Mouse (Mus musculus) kidney, postnatal 0 days (tissue): ENCODE data around the gene Ajm1. TPM values are rescaled to one million over a fixed set of nuclear protein-coding genes. Genes with fewer than 3 reads are reported as not detected.

ENCODE experiments used
- ATAC-seq: fragments of 200-750 bp; cut with Nextera tagmentation; replicated peaks from 2 replicates; pipeline ENCODE4 v1.8.0; 2017; ENCODE audit warnings: low read depth, moderate number of reproducible peaks, moderate TSS enrichment, moderate library complexity; ENCODE audit not compliant: low FRiP score
- DNase-seq: peaks from one replicate; pipeline ENCODE4 v3.0.0-alpha.2; 2016; ENCODE audit warnings: low spot score
- H3K27ac ChIP-seq: fragments of 300-500 bp; sonication (generic); 2 replicates; pipeline ENCODE4 v1.5.1; 2014; ENCODE audit warnings: mild to moderate bottlenecking
- H3K27me3 ChIP-seq: fragments of 300-500 bp; sonication (generic); 2 replicates; pipeline ENCODE4 v1.6.1; 2014; ENCODE audit warnings: low read length, mixed read lengths; ENCODE audit not compliant: insufficient read depth
- H3K36me3 ChIP-seq: fragments of 300-500 bp; sonication (generic); 2 replicates; pipeline ENCODE4 v1.6.1; 2014; ENCODE audit warnings: low read length, mixed read lengths; ENCODE audit not compliant: insufficient read depth
- H3K4me1 ChIP-seq: fragments of 300-500 bp; sonication (generic); replicated peaks from 2 replicates; pipeline ENCODE4 v1.6.1; 2014; ENCODE audit warnings: antibody characterized with exemption, low read length, mixed read lengths; ENCODE audit not compliant: insufficient read depth
- H3K4me2 ChIP-seq: fragments of 300-500 bp; sonication (generic); 2 replicates; pipeline ENCODE4 v1.6.1; 2014; ENCODE audit warnings: mild to moderate bottlenecking, low read length, moderate library complexity, mixed read lengths
- H3K4me3 ChIP-seq: fragments of 300-500 bp; sonication (generic); replicated peaks from 2 replicates; pipeline ENCODE4 v1.5.1; 2014; ENCODE audit warnings: low read depth, low read length
- H3K9ac ChIP-seq: fragments of 300-500 bp; sonication (generic); 2 replicates; pipeline ENCODE4 v1.6.1; 2014; ENCODE audit warnings: low read depth, low read length
- H3K9me3 ChIP-seq: fragments of 300-500 bp; sonication (generic); replicated peaks from 2 replicates; pipeline ENCODE4 v1.6.1; 2016; ENCODE audit warnings: low read length, inconsistent platforms, mixed read lengths
- CTCF ChIP-seq: IDR thresholded peaks from 2 replicates; pipeline ENCODE4 v1.5.1; 2016; ENCODE audit warnings: antibody characterized with exemption, low read depth, mild to moderate bottlenecking, moderate library complexity
- WGBS: fragments of 180-500 bp; shearing (Covaris S2); extraction: QIAGEN DNeasy Blood & Tissue Kit; methylation state at CpG from one replicate; pipeline ENCODE4 v1.1.7; 2014; 5-methylcytosine and 5-hydroxymethylcytosine counted together
- polyA plus RNA-seq: library from polyadenylated mRNA; unstranded; fragments of >200 nt; fragmentation: Nextera tagmentation; extraction: Ambion mirVana; gene quantifications from 2 replicates; pipeline ENCODE4 v1.2.1, GENCODE M21; 2015

The Ajm1 gene
- polyA plus RNA-seq, 1 experiment from 2014 or later, result 0.16 TPM

DNA sequence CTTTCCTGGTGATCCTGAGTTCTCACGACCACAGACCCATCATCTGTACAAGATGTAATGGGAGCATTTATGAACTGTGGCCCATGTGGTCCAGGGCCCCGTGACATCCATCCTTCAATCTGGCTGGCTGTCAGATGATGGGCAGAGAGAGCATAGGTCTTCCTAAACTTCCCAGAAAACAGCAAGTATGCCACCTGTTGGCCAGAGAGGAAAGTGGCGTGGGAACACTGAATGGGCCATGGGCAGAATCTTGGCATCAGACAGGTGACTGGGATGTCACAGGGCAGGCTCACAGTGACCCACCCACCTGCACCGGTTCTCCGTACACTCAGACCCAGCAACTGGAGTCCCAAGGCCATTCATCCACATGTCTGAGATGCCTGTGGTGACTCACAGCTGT, 30.4 kb downstream of the Ajm1 start:
- no peak overlapping the region for H3K9ac ChIP-seq
- H3K9me3 ChIP-seq, result no peaks in the 10 kb centered on the region
- ATAC-seq, result no peak
- H3K27me3 ChIP-seq, result no peaks in the 10 kb centered on the region
- no peak overlapping the region for H3K4me2 ChIP-seq
- no peaks in the 10 kb centered on the region for H3K36me3 ChIP-seq
- no peak overlapping the region for H3K27ac ChIP-seq
- no peak overlapping the region for H3K4me3 ChIP-seq
- DNase-seq, result peak; percentile 47
- peak; percentile 83 for TF ChIP-seq CTCF
- H3K4me1 ChIP-seq, result no peaks in the 10 kb centered on the region
- WGBS, result 29% methylated on average over 5 of the region's 5 CpGs

DNA sequence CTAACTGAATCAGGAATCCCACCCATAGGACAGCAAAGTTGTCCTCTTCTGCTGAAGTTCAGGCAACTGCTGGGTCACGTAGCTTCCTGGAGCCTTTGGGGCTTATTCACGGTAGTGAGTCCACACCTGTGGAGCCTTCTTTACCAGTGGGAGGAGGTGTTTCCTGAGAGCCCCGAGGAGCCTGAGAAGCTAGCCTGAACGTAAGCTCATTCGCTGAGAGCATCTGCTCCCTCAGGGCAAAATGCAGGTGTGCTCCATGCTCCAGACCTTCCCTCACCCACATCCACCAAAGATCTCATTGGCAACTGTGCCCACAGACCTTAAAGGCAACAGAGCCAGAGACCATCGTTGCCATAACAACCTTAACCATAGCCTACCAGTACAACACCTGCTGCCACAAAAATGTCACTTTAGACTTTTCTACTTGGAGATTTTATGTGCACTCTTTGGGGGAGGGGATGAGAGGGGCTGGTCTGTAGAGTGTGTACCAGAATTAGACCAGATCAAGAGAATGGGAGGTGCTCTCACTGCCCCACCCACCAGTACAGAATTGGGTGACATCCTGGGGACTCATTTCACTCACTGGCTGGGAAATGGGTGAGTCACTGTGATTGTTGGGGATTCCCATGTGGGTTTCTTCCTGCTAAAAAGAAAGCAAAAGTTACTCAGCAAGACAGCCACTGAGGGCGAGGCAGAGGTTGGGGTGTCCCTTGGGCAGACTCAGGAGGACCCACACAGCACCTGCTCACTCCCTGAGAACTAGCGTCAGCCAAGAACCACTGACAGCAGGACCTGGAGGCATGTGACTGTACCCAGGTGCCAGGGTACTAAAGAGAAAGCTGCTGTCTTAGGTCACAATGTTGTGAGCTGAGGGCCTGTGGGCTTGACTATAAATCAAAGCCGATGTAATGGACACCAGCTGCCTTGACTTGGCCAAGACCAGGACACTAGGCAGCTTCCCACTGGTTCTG, 32.3 kb downstream of the Ajm1 start:
- ATAC-seq (no peak), DNase-seq (no peak)
- WGBS, result 62% methylated on average over 9 of the region's 9 CpGs
- Histone ChIP-seq H3K36me3 (no peaks in the 10 kb centered on the region), H3K9me3 (no peaks in the 10 kb centered on the region), H3K9ac (no peak overlapping the region), H3K4me2 (no peak overlapping the region), H3K27ac (no peak overlapping the region), H3K4me3 (no peak overlapping the region), H3K27me3 (no peaks in the 10 kb centered on the region), H3K4me1 (no peaks in the 10 kb centered on the region)
- no peak for TF ChIP-seq CTCF

DNA sequence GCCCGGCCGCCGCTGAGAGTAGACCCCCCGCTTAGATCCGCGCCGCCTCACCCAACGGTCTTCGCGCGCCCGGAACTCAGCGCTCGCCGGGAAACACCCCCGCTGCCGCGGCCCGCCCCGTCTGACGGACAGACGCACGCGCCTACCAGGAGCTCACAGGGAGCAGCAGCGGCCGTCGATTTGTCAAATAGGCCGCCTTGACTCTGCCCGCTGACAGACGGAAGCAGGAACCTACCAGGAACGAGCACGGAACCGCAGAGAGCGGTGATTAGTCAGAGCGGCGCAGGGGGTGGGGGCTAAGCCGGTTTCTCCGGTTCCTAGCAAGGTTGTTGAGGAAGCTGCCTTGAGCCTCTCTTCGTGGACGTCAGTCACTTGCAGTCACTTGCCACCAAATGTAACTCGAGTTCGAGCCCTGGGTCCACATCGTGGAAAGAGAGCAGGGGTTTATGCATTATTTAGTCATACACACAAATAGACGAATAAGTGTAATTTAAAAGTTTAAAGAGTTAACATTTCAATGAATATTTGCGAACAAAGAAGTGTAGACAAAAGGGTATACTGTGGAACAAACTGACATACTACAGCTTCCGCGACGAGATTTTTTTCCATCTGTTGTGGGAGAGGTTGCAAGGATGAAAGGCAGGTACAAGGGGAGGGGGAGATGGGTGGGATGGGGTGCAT, 34.6 kb downstream of the Ajm1 start, which contains the start of gene Traf2:
Gene Traf2, minus strand, starts transcription at position 130 of the 681 bp plus-strand sequence.
- peak; percentile 99 for DNase-seq
- no peaks in the 10 kb centered on the region for H3K9me3 ChIP-seq
- 0 out of 2 replicates have a peak, but pooled peaks cover under 1% of the 10 kb centered on the region for H3K4me1 ChIP-seq
- 3% methylated on average over 48 of the region's 48 CpGs for WGBS
- H3K4me3 ChIP-seq, result peak within 1 kb of the TSS; percentile 67
- no peaks in the 10 kb centered on the region for H3K27me3 ChIP-seq
- H3K4me2 ChIP-seq, result peak within 1 kb of the TSS; percentile 76
- ATAC-seq, result peak; percentile 99
- peak within 1 kb of the TSS; percentile 73 for H3K9ac ChIP-seq
- no peak for TF ChIP-seq CTCF
- peak within 1 kb of the TSS; percentile 73 for H3K27ac ChIP-seq
- H3K36me3 ChIP-seq, result no peaks in the 10 kb centered on the region

DNA sequence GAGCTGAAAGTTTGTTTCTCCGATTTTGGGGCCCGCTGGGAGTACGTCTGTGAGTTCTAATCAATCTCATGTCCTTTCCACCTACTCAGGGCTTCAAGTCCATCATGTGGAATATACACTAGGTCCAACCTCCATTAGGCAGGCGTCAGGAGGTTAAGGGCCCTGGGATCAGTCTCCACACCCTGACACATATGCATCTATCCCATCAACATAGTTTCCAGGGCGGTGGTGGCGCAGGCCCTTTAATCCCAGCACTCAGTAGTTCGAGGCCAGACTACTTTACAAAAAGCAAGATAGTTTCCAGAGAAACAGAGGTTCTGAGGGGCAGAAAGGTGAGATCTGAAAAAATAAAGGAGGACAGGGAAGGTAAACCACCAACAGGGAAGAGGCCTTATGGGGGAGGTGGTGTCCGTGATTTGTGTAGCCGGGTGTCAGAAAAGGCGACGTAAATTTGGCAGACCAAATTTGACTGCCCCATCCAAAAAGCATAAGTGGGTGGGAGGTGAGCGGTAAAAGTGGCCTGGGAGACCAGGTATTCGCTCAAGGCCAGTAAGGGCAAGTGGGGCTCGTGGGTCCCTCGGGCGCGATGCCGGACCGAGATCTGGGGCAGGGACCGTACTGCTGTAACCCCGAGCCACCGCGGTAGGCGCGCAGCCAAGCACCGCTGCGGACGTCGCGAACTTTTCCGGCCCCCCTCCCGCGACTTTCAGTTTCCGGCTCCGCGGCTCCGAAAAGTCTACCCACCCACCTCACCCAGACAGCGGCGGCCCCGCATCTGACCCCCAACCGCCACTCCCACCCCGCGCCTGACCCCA, 35.4 kb downstream of the Ajm1 start:
- Histone ChIP-seq H3K9ac (peak overlapping the region; percentile 73), H3K4me2 (peak overlapping the region; percentile 76), H3K4me3 (peak overlapping the region; percentile 67), H3K27me3 (no peaks in the 10 kb centered on the region), H3K27ac (peak overlapping the region; percentile 73), H3K4me1 (0 out of 2 replicates have a peak, but pooled peaks cover 5% of the 10 kb centered on the region), H3K9me3 (no peaks in the 10 kb centered on the region), H3K36me3 (no peaks in the 10 kb centered on the region)
- ATAC-seq, result peak; percentile 59
- TF ChIP-seq CTCF, result no peak
- 6% methylated on average over 43 of the region's 43 CpGs for WGBS
- DNase-seq, result peak; percentile 11

DNA sequence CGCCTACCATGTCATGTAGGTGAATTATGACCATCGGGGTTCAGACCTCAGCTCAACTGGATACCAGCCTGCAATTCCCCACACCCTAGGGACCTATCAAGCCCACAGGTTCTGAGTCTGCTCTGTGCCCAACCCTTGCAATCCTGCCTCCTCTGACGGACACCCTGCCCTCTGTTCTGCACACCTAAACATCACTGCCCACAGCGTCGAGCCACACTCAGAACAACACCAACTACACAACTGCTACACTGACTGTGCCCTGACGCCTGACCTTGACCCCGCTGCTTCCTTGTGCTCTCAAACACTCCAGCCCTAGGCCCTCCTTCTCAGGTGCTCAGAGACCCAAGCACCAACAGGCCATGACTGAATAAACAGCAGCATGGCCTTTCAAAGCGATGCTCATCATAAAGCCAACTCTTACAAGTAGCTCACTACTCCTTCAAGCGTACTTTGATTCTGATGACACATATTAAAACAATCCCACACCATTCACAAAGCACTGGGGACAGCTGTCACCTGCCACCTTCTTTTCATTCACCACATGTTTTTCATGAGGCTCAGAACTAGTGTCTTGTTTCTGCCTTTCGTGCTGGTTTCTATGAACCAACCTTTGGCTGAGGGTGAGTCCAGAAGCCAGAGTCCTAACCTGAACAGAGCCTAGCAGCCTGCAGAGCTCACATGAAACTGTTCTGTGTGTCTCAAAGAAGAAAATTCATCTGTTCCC, 39.8 kb downstream of the Ajm1 start:
- TF ChIP-seq CTCF, result no peak
- Histone ChIP-seq H3K27ac (peak overlapping the region; percentile 82), H3K9ac (no peak overlapping the region), H3K4me1 (peaks cover 8% of the 10 kb centered on the region; the same call in 1 of the 2 replicates), H3K4me3 (no peak overlapping the region), H3K4me2 (no peak overlapping the region), H3K27me3 (no peaks in the 10 kb centered on the region), H3K36me3 (peaks cover 14% of the 10 kb centered on the region; the same call in 1 of the 2 replicates), H3K9me3 (no peaks in the 10 kb centered on the region)
- ATAC-seq (0 out of 2 replicates have a peak, but pooled peaks have one; percentile 4), DNase-seq (no peak)
- WGBS, result 37% methylated on average over 10 of the region's 10 CpGs
